Mouse (Mus musculus) limb, embryonic 15.5 days (tissue): ENCODE results near the gene Gsc. TPM values are rescaled to one million over a fixed set of nuclear protein-coding genes. Genes with fewer than 3 reads are reported as not detected.
"Not testable (repeated sequence)": the region's sequence is repeated elsewhere in the genome, so short reads cannot be mapped to it uniquely, and the experiment has no call there.

Experiments used
- ATAC-seq: fragments of 200-750 bp; cut with Nextera tagmentation; 2 replicates; pipeline ENCODE4 v1.8.0; 2017; ENCODE audit warnings: low read depth, moderate TSS enrichment; ENCODE audit not compliant: insufficient number of reproducible peaks, low FRiP score, low TSS enrichment
- H3K27ac ChIP-seq: fragments of 300-500 bp; sonication (generic); 2 replicates; pipeline ENCODE4 v1.5.1; 2015; ENCODE audit warnings: moderate library complexity, mild to moderate bottlenecking, inconsistent platforms
- H3K27me3 ChIP-seq: fragments of 300-500 bp; sonication (generic); 2 replicates; pipeline ENCODE4 v1.6.1; 2015; ENCODE audit warnings: inconsistent platforms
- H3K36me3 ChIP-seq: fragments of 300-500 bp; sonication (generic); 2 replicates; pipeline ENCODE4 v1.6.1; 2015; ENCODE audit warnings: inconsistent platforms
- H3K4me1 ChIP-seq: fragments of 300-500 bp; sonication (generic); 2 replicates; pipeline ENCODE4 v1.6.1; 2015; ENCODE audit warnings: inconsistent platforms
- H3K4me2 ChIP-seq: fragments of 300-500 bp; sonication (generic); 2 replicates; pipeline ENCODE4 v1.6.1; 2015; ENCODE audit warnings: mild to moderate bottlenecking, inconsistent platforms
- H3K4me3 ChIP-seq: fragments of 300-500 bp; sonication (generic); 2 replicates; pipeline ENCODE4 v1.5.1; 2015; ENCODE audit warnings: mild to moderate bottlenecking, inconsistent platforms
- H3K9ac ChIP-seq: fragments of 300-500 bp; sonication (generic); 2 replicates; pipeline ENCODE4 v1.6.1; 2015; ENCODE audit warnings: inconsistent platforms
- H3K9me3 ChIP-seq: fragments of 300-500 bp; sonication (generic); 2 replicates; pipeline ENCODE4 v1.6.1; 2016; ENCODE audit warnings: inconsistent platforms
- WGBS: fragments of 180-500 bp; shearing (Covaris S2); methylation state at CpG from one replicate; pipeline ENCODE4 v1.1.7; 2015; 5-methylcytosine and 5-hydroxymethylcytosine counted together
- polyA plus RNA-seq: library from polyadenylated mRNA; unstranded; fragments of >200 nt; fragmentation: Nextera tagmentation; extraction: Ambion mirVana; gene quantifications from 2 replicates; pipeline ENCODE4 v1.2.1, GENCODE M21; 2015

Gene Gsc
- polyA plus RNA-seq, 1 experiment from 2014 or later = 7.2 TPM

DNA sequence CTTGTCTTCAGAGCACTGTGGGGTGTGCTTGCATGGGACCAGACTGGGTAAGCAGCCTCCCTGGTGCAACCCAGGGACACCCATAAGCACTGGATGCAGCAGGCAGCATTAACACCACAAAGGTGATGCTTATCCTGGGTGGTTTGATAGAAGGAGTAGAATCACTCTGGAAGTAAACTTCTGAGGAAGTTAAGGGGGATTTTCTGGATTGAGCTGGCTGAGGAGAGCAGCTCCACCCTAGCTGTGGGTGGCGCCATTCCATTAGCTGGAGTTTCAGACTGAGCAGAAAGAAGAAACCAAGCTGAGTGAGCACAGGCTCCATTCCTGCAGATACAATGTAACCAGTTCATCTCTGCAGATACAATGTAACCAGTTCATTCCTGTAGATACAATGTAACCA lies 20.1 kb downstream of the Gsc start:
- WGBS = 70% methylated on average over 1 of the region's 1 CpGs
- Histone ChIP-seq H3K27me3 (peaks cover 8% of the 10 kb centered on the region; the same call in 1 of the 2 replicates), H3K4me2 (no peak overlapping the region), H3K9me3 (no peaks in the 10 kb centered on the region), H3K36me3 (no peaks in the 10 kb centered on the region), H3K9ac (no peak overlapping the region), H3K27ac (no peak overlapping the region), H3K4me3 (no peak overlapping the region), H3K4me1 (0 out of 2 replicates have a peak, but pooled peaks cover 3% of the 10 kb centered on the region)
- no peak for ATAC-seq

DNA sequence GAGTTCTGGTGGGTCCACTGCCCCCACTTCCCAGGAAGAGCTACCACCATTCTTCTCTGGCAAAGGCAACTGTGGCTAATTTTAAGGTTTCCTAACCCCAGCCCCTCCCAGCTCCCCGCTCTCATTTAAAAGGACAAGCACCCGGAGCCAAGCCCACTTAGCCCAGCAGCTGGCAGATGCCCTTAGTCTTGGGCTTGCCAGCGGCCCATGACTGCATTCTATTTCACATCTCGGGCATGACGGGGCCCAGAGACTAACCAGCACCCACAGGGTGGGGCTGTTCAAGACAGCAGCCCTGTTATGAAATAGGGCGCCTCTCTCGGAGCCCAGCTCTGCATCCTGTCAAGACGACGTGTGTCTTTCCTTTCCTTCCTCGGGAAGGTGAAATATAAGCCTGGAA lies 22.9 kb downstream of the Gsc start:
- H3K27ac ChIP-seq = no peak overlapping the region

DNA sequence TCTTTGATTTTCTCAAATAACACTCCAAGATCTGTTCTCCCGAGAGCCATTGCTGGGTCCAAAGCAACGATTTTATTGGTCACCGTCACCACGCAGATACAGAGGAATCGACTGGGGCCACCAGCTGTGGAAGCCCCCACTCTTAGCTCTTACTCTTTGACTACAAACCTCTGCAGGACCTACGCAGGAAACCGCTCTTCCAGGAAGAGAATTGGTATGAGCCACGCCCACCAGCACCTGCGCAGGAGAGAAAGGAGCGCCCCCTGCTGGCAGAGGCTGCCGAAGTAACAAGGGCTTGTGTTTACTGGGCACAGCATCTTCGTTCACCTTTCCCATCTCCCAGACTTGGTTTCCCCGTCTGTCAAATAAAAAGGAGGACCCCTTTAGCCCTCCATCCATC lies 25.0 kb downstream of the Gsc start:
- no peak overlapping the region for H3K4me2 ChIP-seq
- no peak overlapping the region for H3K27ac ChIP-seq
- ATAC-seq = no peak
- no peaks in the 10 kb centered on the region for H3K9me3 ChIP-seq
- 27% methylated on average over 13 of the region's 13 CpGs for WGBS
- H3K27me3 ChIP-seq = peaks cover 15% of the 10 kb centered on the region; the same call in 1 of the 2 replicates
- H3K4me1 ChIP-seq = 0 out of 2 replicates have a peak, but pooled peaks cover 10% of the 10 kb centered on the region
- no peak overlapping the region for H3K9ac ChIP-seq
- H3K4me3 ChIP-seq = no peak overlapping the region
- H3K36me3 ChIP-seq = no peaks in the 10 kb centered on the region

More for the DNA sequence above, 22.9 kb downstream of the Gsc start:
- Histone ChIP-seq H3K36me3 (no peaks in the 10 kb centered on the region), H3K4me3 (no peak overlapping the region), H3K4me1 (0 out of 2 replicates have a peak, but pooled peaks cover 10% of the 10 kb centered on the region), H3K9me3 (no peaks in the 10 kb centered on the region), H3K27me3 (peaks cover 13% of the 10 kb centered on the region), H3K9ac (no peak overlapping the region), H3K4me2 (no peak overlapping the region)
- ATAC-seq = no peak
- 50% methylated on average over 10 of the region's 10 CpGs for WGBS

DNA sequence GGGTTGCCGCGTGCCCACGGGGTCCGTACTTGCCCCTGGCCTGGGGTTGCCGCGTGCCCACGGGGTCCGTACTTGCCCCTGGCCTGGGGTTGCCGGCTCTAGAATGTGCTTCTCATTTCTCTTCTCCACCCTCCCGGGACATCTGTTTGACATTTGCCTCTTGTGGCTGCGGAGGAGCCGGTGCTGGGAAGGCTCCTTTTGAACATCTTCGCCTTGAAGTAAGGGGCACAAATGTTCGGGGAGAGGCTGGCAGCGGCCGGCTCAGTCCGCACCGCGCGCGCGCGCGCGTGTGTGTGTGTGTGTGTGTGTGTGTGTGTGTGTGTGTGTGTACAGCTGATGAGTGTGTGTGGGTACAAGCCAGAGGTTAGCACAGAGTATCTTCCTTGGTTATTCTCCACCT lies 26.1 kb downstream of the Gsc start:
- H3K9ac ChIP-seq, ATAC-seq, H3K4me1 ChIP-seq, H3K36me3 ChIP-seq, H3K9me3 ChIP-seq, H3K4me3 ChIP-seq, H3K27ac ChIP-seq, H3K4me2 ChIP-seq: not testable (repeated sequence)
- peaks cover 15% of the 10 kb centered on the region; the same call in 1 of the 2 replicates for H3K27me3 ChIP-seq
- WGBS = 52% methylated on average over 25 of the region's 25 CpGs

DNA sequence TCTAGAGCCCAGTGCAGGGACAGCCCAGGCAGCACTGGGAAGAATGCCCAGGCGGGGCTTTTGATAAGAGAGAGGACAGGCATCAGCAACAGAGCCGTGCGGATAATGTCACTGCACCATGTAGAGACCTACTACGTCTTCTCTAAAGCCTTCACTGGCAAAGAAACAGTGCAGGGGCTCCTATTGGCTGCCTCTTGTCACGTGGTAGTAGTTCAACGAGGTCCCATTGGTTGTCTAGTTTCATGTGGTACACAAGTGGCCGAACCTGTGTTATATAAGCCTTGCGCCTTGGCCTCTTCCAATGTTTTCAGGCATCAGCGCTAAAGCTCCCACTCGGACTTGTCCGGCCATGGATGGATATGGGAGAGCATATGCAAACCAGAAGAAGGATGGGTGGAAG lies 29.4 kb downstream of the Gsc start:
- Histone ChIP-seq H3K36me3 (no peaks in the 10 kb centered on the region), H3K4me2 (no peak overlapping the region), H3K9me3 (no peaks in the 10 kb centered on the region), H3K27me3 (peaks cover 23% of the 10 kb centered on the region; the same call in 1 of the 2 replicates), H3K27ac (no peak overlapping the region), H3K4me3 (no peak overlapping the region), H3K4me1 (0 out of 2 replicates have a peak, but pooled peaks cover 10% of the 10 kb centered on the region), H3K9ac (no peak overlapping the region)
- ATAC-seq = no peak
- WGBS = 87% methylated on average over 11 of the region's 11 CpGs

DNA sequence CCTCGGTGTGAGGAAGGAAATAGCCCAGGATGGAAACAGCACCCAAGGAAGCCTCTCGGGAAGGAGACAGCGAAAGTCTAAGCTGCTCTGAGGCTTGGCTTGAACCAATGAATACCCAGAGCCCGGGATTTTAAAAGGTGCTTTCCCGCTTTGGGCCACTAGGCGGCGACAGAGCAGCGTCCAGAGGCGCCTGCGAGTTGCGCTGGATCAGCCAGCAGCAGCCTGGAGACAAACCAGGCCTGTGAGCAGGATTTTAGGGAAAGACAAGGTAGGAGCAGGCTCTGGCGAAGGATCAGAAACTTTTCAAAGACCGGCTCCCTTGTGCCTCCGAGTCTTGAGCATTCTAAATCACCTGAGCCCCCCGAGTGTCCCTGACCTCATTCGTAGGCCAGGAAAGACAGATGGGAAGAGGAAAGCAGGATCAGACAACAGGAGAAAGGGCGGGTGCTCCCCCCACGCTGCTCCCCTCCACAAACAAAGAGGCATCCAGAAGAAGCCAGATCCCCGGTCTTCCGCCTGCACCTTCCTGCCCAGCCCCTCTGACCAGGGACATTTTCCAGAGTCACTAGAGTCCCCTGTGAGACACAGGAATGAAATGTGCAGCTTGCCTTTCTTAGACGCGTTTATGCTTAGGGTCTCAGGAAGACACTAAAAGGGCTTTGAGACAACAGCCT lies 32.9 kb downstream of the Gsc start:
- WGBS = 13% methylated on average over 22 of the region's 22 CpGs
- no peak for ATAC-seq
- H3K4me3 ChIP-seq = no peak overlapping the region
- H3K27me3 ChIP-seq = peaks cover 21% of the 10 kb centered on the region
- no peak overlapping the region for H3K27ac ChIP-seq
- no peaks in the 10 kb centered on the region for H3K9me3 ChIP-seq
- H3K4me2 ChIP-seq = no peak overlapping the region
- H3K4me1 ChIP-seq = no peaks in the 10 kb centered on the region
- no peak overlapping the region for H3K9ac ChIP-seq
- H3K36me3 ChIP-seq = no peaks in the 10 kb centered on the region

DNA sequence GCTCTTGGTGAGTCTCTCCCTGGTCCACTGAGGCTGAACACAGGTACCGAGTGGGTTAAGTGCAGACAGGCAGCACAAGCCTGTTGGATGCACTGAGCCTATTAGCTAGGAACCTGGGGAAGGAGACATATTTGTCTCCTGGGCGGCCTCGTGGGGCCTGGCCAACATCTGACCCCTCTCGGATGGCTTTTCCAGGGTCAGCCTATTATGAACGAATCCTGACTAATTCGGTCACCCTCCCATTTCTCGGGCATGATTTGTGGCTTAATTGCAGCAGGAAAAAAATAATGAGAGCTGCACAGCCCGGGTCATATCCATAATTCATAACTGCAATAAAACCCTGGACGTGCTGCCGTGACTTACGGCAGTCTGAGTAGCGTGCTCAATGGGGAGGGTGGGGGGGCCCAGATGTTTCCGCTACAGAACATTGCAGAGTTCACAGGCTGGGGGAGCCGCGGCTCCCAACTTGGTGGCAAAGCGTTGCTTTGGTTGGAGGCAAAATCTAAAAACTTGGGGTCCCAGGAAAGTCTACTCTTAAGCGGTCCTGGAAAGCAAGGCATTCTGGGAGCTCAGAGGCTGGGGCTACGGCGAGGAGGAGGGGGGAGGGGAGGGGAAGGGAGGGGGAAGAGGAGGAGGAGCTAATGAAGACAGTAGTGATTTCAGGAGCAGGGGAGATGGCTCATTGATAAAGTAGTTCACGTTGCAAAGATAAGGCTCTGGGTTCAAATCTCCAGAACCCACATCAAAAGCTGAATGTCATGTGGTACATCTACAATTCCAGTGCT lies 39.0 kb downstream of the Gsc start:
- peaks cover 6% of the 10 kb centered on the region; the same call in 1 of the 2 replicates for H3K4me1 ChIP-seq
- WGBS = 49% methylated on average over 20 of the region's 20 CpGs
- no peak overlapping the region for H3K4me2 ChIP-seq
- H3K9ac ChIP-seq = no peak overlapping the region
- H3K27ac ChIP-seq = no peak overlapping the region
- H3K27me3 ChIP-seq = peaks cover 9% of the 10 kb centered on the region
- H3K4me3 ChIP-seq = no peak overlapping the region
- no peak for ATAC-seq
- no peaks in the 10 kb centered on the region for H3K9me3 ChIP-seq
- H3K36me3 ChIP-seq = no peaks in the 10 kb centered on the region

DNA sequence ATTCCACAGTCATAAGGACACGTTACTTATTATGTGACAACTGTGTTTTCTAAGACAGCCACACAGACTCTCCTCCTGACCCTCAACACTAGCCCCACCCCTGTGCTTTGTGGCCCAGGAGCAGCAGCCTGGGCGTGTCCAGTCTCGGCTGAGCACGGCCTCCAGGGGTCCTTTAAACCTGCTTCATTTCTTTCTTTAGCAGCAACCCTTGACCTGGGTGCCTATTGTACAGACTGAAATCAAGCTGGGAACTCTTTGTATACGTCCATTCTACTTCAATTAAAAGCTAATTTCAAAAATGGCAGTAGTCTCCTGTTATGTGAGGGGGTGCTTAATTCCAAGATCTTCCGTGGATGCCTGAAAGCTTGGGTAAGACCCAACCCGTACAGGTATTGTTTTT lies 39.9 kb downstream of the Gsc start:
- no peaks in the 10 kb centered on the region for H3K9me3 ChIP-seq
- no peak overlapping the region for H3K4me3 ChIP-seq
- H3K27ac ChIP-seq = no peak overlapping the region
- H3K9ac ChIP-seq = no peak overlapping the region
- no peaks in the 10 kb centered on the region; the same call in 1 of the 2 replicates for H3K27me3 ChIP-seq
- peaks cover 6% of the 10 kb centered on the region; the same call in 1 of the 2 replicates for H3K4me1 ChIP-seq
- WGBS = 51% methylated on average over 7 of the region's 7 CpGs
- no peak for ATAC-seq
- H3K36me3 ChIP-seq = no peaks in the 10 kb centered on the region
- no peak overlapping the region for H3K4me2 ChIP-seq

DNA sequence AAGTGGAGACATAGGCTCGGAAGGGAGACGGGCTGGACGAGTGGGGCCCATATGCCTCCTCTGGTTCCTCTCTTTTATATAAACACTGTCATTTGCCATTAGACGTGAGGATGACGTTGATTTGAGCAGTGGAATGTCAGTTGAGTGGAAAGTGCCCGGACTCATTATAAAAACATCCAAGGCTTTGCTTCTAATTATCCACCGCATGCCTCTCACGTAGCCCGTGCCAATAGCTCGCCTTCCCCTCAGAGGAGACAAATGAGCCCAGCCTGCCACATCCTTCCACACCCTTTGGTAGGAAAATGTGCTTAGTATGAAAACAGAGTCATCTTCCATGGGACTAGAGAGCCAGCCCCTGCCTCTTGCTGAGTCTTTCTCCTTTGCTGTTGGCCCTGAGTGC lies 41.8 kb downstream of the Gsc start:
- 53% methylated on average over 10 of the region's 10 CpGs for WGBS
- ATAC-seq = no peak
- H3K9ac ChIP-seq = no peak overlapping the region
- no peak overlapping the region for H3K27ac ChIP-seq
- H3K4me2 ChIP-seq = no peak overlapping the region
- H3K27me3 ChIP-seq = peaks cover 1% of the 10 kb centered on the region; the same call in 1 of the 2 replicates
- no peaks in the 10 kb centered on the region for H3K36me3 ChIP-seq
- H3K4me3 ChIP-seq = no peak overlapping the region
- H3K9me3 ChIP-seq = no peaks in the 10 kb centered on the region
- peaks cover 6% of the 10 kb centered on the region; the same call in 1 of the 2 replicates for H3K4me1 ChIP-seq

DNA sequence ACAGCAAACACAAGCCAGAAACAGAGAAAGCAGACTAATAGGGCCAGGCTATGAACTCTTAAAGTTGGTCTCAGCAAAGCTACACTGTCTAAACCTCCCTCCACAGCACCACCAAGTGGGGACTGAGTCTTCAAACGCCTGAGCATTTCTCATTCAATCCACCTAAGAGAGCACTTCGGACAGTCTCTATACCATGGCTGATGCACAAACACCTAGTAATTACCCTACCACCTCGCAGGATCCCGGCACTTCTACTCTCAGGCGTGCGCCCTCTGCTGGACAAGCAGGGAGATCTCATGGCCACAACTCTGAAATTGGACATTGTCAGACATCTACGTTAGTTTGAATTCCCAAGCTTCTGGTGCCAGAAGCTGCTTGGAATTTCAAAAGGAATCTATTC lies 46.2 kb downstream of the Gsc start:
- H3K9ac ChIP-seq = no peak overlapping the region
- H3K36me3 ChIP-seq = no peaks in the 10 kb centered on the region
- WGBS = 4% methylated on average over 7 of the region's 7 CpGs
- H3K27ac ChIP-seq = no peak overlapping the region
- peaks cover 23% of the 10 kb centered on the region for H3K4me1 ChIP-seq
- H3K4me2 ChIP-seq = no peak overlapping the region
- ATAC-seq = no peak
- no peaks in the 10 kb centered on the region for H3K9me3 ChIP-seq
- no peak overlapping the region for H3K4me3 ChIP-seq
- 0 out of 2 replicates have a peak, but pooled peaks cover 6% of the 10 kb centered on the region for H3K27me3 ChIP-seq

DNA sequence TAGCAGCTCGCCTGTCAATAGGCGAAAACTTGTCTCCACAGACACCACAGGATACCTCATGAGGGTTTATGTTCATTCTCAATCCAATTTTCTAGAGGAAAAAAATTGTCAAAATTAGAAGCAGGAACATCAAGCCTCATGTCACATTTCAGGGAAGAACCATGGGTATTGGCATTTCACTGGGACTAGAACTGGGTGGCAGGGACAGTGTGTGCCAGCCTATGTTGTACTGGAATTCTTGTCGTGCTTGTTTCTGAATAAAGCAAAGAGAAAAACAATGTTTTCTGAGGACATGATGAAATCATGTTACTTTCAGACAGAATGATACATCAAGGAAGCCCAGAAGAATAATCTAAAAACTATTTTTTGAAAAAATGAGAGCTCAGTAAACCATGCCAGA lies 47.5 kb downstream of the Gsc start:
- no peak for ATAC-seq
- WGBS = 70% methylated on average over 3 of the region's 3 CpGs
- Histone ChIP-seq H3K27ac (no peak overlapping the region), H3K4me2 (no peak overlapping the region), H3K4me1 (peaks cover 16% of the 10 kb centered on the region), H3K9ac (no peak overlapping the region), H3K27me3 (0 out of 2 replicates have a peak, but pooled peaks cover 6% of the 10 kb centered on the region), H3K36me3 (no peaks in the 10 kb centered on the region), H3K9me3 (no peaks in the 10 kb centered on the region), H3K4me3 (no peak overlapping the region)
